Mouse (Mus musculus) ovary, postnatal 10 days (tissue): ENCODE measurements at regions not wholly inside any gene's neighbourhood (a gene's known extent, or its start where the extent isn't known, plus 50 kb on each side); places are given as distances from the start of the nearest gene placed in this dataset.
"Not testable (repeated sequence)": the region's sequence is repeated elsewhere in the genome, so short reads cannot be mapped to it uniquely, and the experiment has no call there.

Experiments
- DNase-seq: peaks from one replicate; pipeline ENCODE4 v3.0.0; 2022; ENCODE audit warnings: low spot score

- DNase-seq, result no peak
Measured at GRCm38 (mm10) chr5:3247333-3247732, 94.0 kb upstream of the Cdk6 start.

- DNase-seq, result no peak
Measured at GRCm38 (mm10) chr5:3250273-3250672, 91.0 kb upstream of the Cdk6 start.

- DNase-seq, result no peak
Measured at GRCm38 (mm10) chr5:3260289-3260688, 81.0 kb upstream of the Cdk6 start.

- DNase-seq, result not testable (repeated sequence)
Measured at GRCm38 (mm10) chr5:3264988-3265738, 76.1 kb upstream of the Cdk6 start.

GRCm38 (mm10) chr5:3267021-3267420 is 74.3 kb upstream of the Cdk6 start:
- no peak for DNase-seq

GRCm38 (mm10) chr5:3269760-3270159 is 71.5 kb upstream of the Cdk6 start:
- DNase-seq, result no peak

GRCm38 (mm10) chr5:3273140-3273539 is 68.1 kb upstream of the Cdk6 start:
- DNase-seq, result not testable (repeated sequence)

GRCm38 (mm10) chr5:3277241-3277640 is 64.0 kb upstream of the Cdk6 start:
- DNase-seq, result not testable (repeated sequence)

- DNase-seq, result not testable (repeated sequence)
Measured at GRCm38 (mm10) chr5:3278956-3279355, 62.3 kb upstream of the Cdk6 start.

- not testable (repeated sequence) for DNase-seq
Measured at GRCm38 (mm10) chr5:3281911-3282506, 59.3 kb upstream of the Cdk6 start.

- no peak for DNase-seq
Measured at GRCm38 (mm10) chr5:3283083-3283482, 58.2 kb upstream of the Cdk6 start.

GRCm38 (mm10) chr5:3284335-3284734 is 57.0 kb upstream of the Cdk6 start:
- not testable (repeated sequence) for DNase-seq

GRCm38 (mm10) chr5:3289991-3290417 is 51.3 kb upstream of the Cdk6 start:
- DNase-seq, result not testable (repeated sequence)
